Mouse (Mus musculus): ENCODE data around the gene Cpne2.

Gene Cpne2

DNA sequence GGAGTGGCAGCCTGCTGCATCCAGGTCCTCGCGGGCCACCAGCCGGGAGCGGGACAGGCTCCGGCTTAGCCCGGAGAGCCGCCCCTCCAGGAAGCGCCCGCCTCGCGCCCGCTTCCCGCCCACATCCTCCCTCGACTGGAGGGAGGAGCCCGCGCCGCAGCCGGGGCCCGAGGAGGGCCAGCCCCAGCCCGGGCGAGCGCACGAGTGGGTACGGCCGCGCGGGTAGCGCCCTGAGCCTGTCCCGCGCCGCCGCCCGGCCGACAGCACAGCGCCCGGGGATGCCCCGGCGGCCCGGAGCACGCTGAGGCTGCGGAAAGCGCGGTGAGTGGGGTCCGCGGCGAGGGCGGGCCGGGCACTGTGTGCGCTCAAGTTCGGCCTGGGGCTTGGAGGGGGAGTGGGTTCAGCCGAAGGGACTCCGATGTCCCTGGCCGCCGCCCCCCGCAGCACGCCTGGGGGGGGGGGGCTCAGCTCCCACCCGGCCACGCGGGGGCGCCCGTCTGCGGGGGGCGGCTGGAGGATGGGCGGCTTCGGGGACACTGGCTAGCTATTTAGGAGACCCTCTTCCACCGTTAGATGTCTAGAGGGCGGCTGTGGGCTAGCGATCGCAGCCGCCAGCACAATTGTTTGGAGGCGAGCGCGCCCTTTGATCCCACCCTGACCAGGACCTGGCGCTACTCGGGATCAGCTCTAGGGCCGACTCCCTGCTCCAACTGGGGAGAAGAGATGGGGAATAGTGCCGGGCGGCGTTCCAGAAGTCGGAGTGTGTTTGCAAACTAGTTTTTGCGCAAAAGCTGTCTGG lies at the start of gene Cpne2:
TSS of gene Cpne2 (plus strand) at position 118 of the 799 bp plus-strand sequence.
- peak; percentile 76 for DNase-seq (ENCODE audit: low read depth, low spot score)

- peak; percentile 30 for DNase-seq (ENCODE audit: low read depth, low spot score)
These were observed 47.5 kb upstream of the Cpne2 start for GRCm38 (mm10) chr8:94485288-94485687.

GRCm38 (mm10) chr8:94485882-94486281 lies 46.9 kb upstream of the Cpne2 start:
- peak; percentile 67 for DNase-seq (ENCODE audit: low read depth, low spot score)

DNA sequence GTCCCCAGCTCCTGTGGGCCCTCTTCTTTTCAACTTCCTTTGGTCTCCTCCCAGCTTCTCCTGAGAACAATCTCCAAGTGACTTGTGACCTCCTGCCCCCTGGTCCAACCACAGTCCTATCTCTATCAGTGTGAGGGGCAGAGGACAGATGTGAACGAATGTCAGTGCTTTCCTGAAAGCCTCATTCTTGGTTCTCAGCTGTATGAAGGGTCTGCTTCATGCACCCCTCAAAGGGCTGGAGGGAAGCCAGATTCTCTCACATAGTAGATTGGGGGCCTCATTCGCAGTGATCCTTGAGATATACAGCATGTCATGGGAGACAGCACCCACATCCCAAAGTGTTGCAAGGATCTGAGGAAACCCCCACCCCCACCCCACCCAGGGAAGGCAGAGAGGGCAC lies 44.8 kb upstream of the Cpne2 start:
- DNase-seq (ENCODE audit: low read depth, low spot score): no peak

GRCm38 (mm10) chr8:94489809-94490483 lies 42.8 kb upstream of the Cpne2 start:
- no peak for DNase-seq (ENCODE audit: low read depth, low spot score)

GRCm38 (mm10) chr8:94492021-94492681 lies 40.6 kb upstream of the Cpne2 start:
- peak; percentile 75 for DNase-seq (ENCODE audit: low read depth, low spot score)

DNA sequence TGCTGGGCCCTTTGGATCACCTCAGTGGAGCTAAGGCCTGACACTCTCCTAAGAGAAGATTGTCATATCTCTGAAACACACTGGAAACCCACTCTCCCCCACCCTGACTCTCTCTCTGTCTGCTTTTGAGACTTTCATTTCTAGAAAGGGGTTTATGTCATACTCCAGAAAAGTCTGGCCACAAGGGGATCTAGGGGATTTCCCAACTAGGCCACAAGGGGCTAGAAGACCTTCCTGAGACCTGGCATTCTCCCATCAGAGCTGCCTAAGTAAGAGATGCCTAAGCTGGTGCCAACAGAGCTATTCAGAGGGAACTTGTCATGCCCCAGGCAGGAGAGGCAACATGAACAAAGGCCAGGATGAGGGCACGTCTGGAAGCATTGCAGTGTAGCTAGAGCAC lies 39.5 kb upstream of the Cpne2 start:
- DNase-seq (ENCODE audit: low read depth, low spot score): no peak

DNA sequence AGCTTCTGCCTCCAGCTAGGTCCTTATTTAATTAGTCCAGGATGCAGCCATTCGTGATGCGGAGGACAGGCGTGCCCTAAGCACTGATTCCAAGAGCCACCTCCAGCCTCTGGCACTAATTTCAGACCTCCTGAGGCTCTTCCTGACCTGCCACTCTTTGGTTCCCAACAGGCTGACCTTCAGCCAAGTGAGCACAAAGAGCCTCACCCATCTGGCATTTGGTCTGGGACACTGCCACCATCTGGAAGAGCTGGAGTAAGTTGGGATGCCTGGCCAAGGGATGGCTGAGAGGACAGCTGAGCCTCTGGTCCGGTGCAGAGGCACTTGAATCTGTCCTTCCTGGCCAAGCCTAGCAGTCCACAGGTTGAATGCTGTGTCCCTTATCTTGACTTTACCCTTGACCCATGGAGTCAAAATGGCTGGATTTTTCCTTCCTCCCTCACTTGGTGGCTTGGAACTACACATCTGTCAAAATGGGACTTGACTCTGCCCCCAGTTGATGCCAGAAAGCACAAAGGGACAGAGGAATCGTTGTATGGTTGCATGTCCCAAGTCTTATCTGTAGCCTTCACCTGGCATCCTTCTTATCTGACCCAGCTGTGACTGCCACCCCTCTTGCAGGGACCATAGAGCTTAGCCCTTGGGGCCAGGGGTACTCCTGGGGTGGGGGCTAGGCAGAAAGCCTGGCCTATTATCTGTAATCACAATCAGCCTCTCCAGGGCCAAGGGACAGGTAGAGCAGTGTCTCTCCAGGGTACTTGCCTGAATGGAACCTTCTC lies 17.2 kb upstream of the Cpne2 start:
- DNase-seq (ENCODE audit: low read depth, low spot score): no peak

DNA sequence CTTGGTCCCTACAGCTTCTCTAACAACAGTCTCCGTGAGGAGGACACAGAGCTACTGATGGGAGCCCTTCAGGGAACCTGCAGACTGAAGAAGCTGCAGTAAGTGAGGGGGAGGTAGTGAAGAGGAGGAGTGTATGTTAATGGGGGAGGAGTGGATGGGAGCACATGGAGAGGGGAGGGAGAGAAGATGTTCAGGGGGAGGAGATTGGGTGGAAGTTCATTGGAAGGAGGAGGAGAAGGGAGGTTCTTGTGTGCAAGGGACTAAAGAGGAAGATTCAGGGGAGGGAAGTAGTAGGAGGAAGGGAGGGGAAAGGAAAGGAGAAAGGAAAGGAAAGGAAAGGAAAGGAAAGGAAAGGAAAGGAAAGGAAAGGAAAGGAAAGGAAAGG lies 16.6 kb upstream of the Cpne2 start:
- DNase-seq (ENCODE audit: low read depth, low spot score): no peak

GRCm38 (mm10) chr8:94516766-94517165 lies 16.0 kb upstream of the Cpne2 start:
- no peak for DNase-seq (ENCODE audit: low read depth, low spot score)

- DNase-seq (ENCODE audit: low read depth, low spot score): no peak
These were observed 14.5 kb upstream of the Cpne2 start for GRCm38 (mm10) chr8:94518331-94518730.

DNA sequence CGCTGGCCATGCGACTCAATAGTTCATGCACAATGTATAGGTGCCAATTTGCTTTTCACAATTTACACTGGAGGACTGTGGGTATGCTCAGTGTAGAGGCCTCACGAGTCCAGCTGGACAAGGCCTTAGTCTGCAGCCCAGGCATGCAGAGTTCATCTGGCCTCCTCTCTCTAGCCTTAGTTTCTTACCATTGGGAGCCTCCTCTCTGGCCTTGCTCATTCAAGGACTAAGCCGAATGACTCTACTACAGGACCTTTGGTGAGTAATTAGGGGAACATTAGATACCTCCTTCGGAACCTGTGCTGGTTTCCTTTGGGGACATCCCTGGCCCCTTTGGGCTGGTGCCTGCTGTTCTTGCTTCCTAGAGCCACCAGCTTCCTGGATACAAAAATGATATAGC lies 13.8 kb upstream of the Cpne2 start:
- no peak for DNase-seq (ENCODE audit: low read depth, low spot score)

- no peak for DNase-seq (ENCODE audit: low read depth, low spot score)
These were observed 11.3 kb upstream of the Cpne2 start for GRCm38 (mm10) chr8:94521481-94521880.

DNA sequence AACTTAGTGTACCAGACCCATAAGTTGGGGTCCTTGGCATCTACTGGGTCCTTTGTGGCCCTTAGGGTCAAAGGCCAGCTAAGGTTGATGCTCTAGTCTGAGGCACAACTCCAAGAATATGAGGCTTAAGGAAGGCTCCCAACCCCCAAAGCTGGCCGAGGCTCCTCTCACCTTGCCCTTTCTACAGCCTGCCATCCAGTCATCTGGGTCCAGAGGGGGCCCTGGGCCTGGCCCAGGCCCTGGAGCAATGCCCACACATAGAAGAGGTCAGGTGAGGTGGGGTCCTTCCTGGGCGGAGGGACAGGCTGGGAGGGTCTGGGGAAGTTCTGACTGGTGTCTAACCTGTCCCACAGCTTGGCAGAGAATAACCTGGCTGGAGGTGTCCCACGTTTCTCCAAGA lies 10.3 kb upstream of the Cpne2 start:
- no peak for DNase-seq (ENCODE audit: low read depth, low spot score)

DNA sequence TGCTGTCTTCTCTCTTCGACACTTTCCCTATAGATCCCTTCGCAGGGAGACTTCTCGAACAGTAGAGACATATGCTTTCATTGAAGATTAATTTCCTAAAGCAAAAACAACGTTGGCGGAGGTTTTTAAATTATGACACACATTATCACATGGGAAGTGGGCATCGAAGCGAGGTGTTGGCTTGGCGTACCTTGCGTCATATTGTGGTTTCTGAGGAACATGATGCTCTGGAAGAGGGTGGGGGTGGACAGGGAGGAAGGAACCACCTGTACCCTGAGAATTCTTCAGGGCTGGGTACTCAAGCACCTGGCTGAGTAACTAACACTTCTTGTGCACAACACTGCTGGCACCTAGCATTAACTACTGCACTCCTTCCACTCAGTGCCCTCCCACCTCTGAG lies 8.2 kb upstream of the Cpne2 start:
- no peak for DNase-seq (ENCODE audit: low read depth, low spot score)

DNA sequence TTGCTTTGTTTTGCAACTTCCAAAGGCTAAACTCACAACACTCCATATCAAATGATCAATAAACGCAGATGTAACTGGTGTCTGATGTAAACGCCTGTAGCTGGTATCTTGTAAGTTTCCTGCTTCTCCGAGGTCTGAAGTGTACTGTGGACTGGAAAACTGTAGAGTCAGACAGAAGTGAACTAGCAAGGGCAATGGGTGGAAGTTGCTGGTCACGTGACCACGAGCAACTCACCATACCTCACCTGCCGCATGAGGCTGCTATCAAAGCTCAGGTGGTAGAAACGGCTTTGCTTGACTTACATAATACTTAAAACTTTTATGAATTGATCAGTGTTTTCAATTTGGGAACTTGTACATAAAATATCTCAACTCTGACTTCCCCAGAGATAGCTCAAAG lies 5.6 kb upstream of the Cpne2 start:
- no peak for DNase-seq (ENCODE audit: low read depth, low spot score)

- DNase-seq (ENCODE audit: low read depth, low spot score): peak; percentile 50
These were observed 4.5 kb upstream of the Cpne2 start for GRCm38 (mm10) chr8:94528245-94528644.

- no peak for DNase-seq (ENCODE audit: low read depth, low spot score)
These were observed 2.9 kb upstream of the Cpne2 start for GRCm38 (mm10) chr8:94529875-94530274.

- no peak for DNase-seq (ENCODE audit: low read depth, low spot score)
These were observed 2.1 kb upstream of the Cpne2 start for GRCm38 (mm10) chr8:94530643-94531042.

- DNase-seq (ENCODE audit: low read depth, low spot score): no peak
These were observed 790 bp upstream of the Cpne2 start for GRCm38 (mm10) chr8:94532000-94532399.

DNA sequence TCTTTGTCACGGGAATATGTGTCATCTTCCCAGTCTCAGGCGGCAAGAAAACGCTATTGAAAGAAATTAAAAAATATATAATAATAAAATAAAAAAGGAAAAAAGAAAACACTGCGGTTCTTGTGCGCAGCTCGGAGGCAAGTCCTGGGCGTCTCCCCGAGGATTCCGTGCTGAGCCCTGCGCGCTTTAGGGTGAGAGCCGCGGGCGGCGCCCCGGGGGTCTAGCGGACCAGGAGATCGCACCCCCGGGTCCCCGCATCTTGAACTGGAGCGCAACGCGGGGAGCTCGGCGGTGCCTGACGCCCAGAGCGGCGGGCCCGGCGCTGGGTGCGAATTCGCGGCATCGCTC lies 291 bp upstream of the Cpne2 start:
- no peak for DNase-seq (ENCODE audit: low read depth, low spot score)

- no peak for DNase-seq (ENCODE audit: low read depth, low spot score)
These were observed 1.8 kb downstream of the Cpne2 start for GRCm38 (mm10) chr8:94534612-94535011.
